Mouse (Mus musculus) kidney, postnatal 0 days (tissue): Measurements from ENCODE around the gene Cacna1c. TPM values are rescaled to one million over a fixed set of nuclear protein-coding genes. Genes with fewer than 3 reads are reported as not detected.

ENCODE experiments used
- ATAC-seq: fragments of 200-750 bp; cut with Nextera tagmentation; replicated peaks from 2 replicates; pipeline ENCODE4 v1.8.0; 2017; ENCODE audit warnings: low read depth, moderate number of reproducible peaks, moderate TSS enrichment, moderate library complexity; ENCODE audit not compliant: low FRiP score
- DNase-seq: peaks from one replicate; pipeline ENCODE4 v3.0.0-alpha.2; 2016; ENCODE audit warnings: low spot score
- H3K27ac ChIP-seq: fragments of 300-500 bp; sonication (generic); 2 replicates; pipeline ENCODE4 v1.5.1; 2014; ENCODE audit warnings: mild to moderate bottlenecking
- H3K27me3 ChIP-seq: fragments of 300-500 bp; sonication (generic); 2 replicates; pipeline ENCODE4 v1.6.1; 2014; ENCODE audit warnings: low read length, mixed read lengths; ENCODE audit not compliant: insufficient read depth
- H3K36me3 ChIP-seq: fragments of 300-500 bp; sonication (generic); 2 replicates; pipeline ENCODE4 v1.6.1; 2014; ENCODE audit warnings: low read length, mixed read lengths; ENCODE audit not compliant: insufficient read depth
- H3K4me1 ChIP-seq: fragments of 300-500 bp; sonication (generic); replicated peaks from 2 replicates; pipeline ENCODE4 v1.6.1; 2014; ENCODE audit warnings: antibody characterized with exemption, low read length, mixed read lengths; ENCODE audit not compliant: insufficient read depth
- H3K4me2 ChIP-seq: fragments of 300-500 bp; sonication (generic); 2 replicates; pipeline ENCODE4 v1.6.1; 2014; ENCODE audit warnings: mild to moderate bottlenecking, low read length, moderate library complexity, mixed read lengths
- H3K4me3 ChIP-seq: fragments of 300-500 bp; sonication (generic); replicated peaks from 2 replicates; pipeline ENCODE4 v1.5.1; 2014; ENCODE audit warnings: low read depth, low read length
- H3K9ac ChIP-seq: fragments of 300-500 bp; sonication (generic); 2 replicates; pipeline ENCODE4 v1.6.1; 2014; ENCODE audit warnings: low read depth, low read length
- H3K9me3 ChIP-seq: fragments of 300-500 bp; sonication (generic); replicated peaks from 2 replicates; pipeline ENCODE4 v1.6.1; 2016; ENCODE audit warnings: low read length, inconsistent platforms, mixed read lengths
- CTCF ChIP-seq: IDR thresholded peaks from 2 replicates; pipeline ENCODE4 v1.5.1; 2016; ENCODE audit warnings: antibody characterized with exemption, low read depth, mild to moderate bottlenecking, moderate library complexity
- WGBS: fragments of 180-500 bp; shearing (Covaris S2); extraction: QIAGEN DNeasy Blood & Tissue Kit; methylation state at CpG from one replicate; pipeline ENCODE4 v1.1.7; 2014; 5-methylcytosine and 5-hydroxymethylcytosine counted together
- polyA plus RNA-seq: library from polyadenylated mRNA; unstranded; fragments of >200 nt; fragmentation: Nextera tagmentation; extraction: Ambion mirVana; gene quantifications from 2 replicates; pipeline ENCODE4 v1.2.1, GENCODE M21; 2015

The Cacna1c gene
- polyA plus RNA-seq, 1 experiment from 2014 or later: 1.3 TPM

GRCm38 (mm10) chr6:118830851-118831250 is 365.4 kb downstream of the Cacna1c start:
- no peak overlapping the region for H3K9ac ChIP-seq
- DNase-seq (no peak), ATAC-seq (no peak)
- no peak overlapping the region for H3K4me2 ChIP-seq
- H3K27ac ChIP-seq: no peak overlapping the region
- TF ChIP-seq CTCF: no peak
- WGBS: 92% methylated on average over 5 of the region's 5 CpGs
- no peaks in the 10 kb centered on the region for H3K9me3 ChIP-seq
- no peaks in the 10 kb centered on the region for H3K27me3 ChIP-seq
- H3K36me3 ChIP-seq: no peaks in the 10 kb centered on the region
- H3K4me3 ChIP-seq: no peak overlapping the region
- H3K4me1 ChIP-seq: no peaks in the 10 kb centered on the region

GRCm38 (mm10) chr6:118828187-118828586 is 368.0 kb downstream of the Cacna1c start:
- no peaks in the 10 kb centered on the region for H3K9me3 ChIP-seq
- DNase-seq: peak; percentile 59
- ATAC-seq: no peak

GRCm38 (mm10) chr6:118827560-118827959 is 368.7 kb downstream of the Cacna1c start:
- TF ChIP-seq CTCF: no peak
- no peak overlapping the region for H3K4me3 ChIP-seq
- no peak overlapping the region for H3K4me2 ChIP-seq
- ATAC-seq: no peak
- 26% methylated on average over 8 of the region's 8 CpGs for WGBS
- 0 out of 2 replicates have a peak overlapping the region, but pooled peaks have one; percentile 19 for H3K27ac ChIP-seq
- no peaks in the 10 kb centered on the region for H3K36me3 ChIP-seq
- no peaks in the 10 kb centered on the region for H3K27me3 ChIP-seq
- DNase-seq: peak; percentile 38
- no peaks in the 10 kb centered on the region for H3K9me3 ChIP-seq
- H3K9ac ChIP-seq: no peak overlapping the region
- no peaks in the 10 kb centered on the region for H3K4me1 ChIP-seq

More at GRCm38 (mm10) chr6:118828187-118828586, 368.0 kb downstream of the Cacna1c start:
- 31% methylated on average over 4 of the region's 4 CpGs for WGBS
- Histone ChIP-seq H3K4me2 (no peak overlapping the region), H3K36me3 (no peaks in the 10 kb centered on the region), H3K4me3 (no peak overlapping the region), H3K4me1 (no peaks in the 10 kb centered on the region), H3K27me3 (no peaks in the 10 kb centered on the region), H3K27ac (0 out of 2 replicates have a peak overlapping the region, but pooled peaks have one; percentile 19), H3K9ac (no peak overlapping the region)
- no peak for TF ChIP-seq CTCF

GRCm38 (mm10) chr6:118825400-118825871 is 370.8 kb downstream of the Cacna1c start:
- Histone ChIP-seq H3K9me3 (no peaks in the 10 kb centered on the region), H3K4me2 (no peak overlapping the region), H3K27me3 (no peaks in the 10 kb centered on the region), H3K36me3 (no peaks in the 10 kb centered on the region), H3K4me3 (no peak overlapping the region), H3K27ac (no peak overlapping the region; the same call in 1 of the 2 replicates), H3K9ac (no peak overlapping the region), H3K4me1 (no peaks in the 10 kb centered on the region)
- TF ChIP-seq CTCF: no peak
- 54% methylated on average over 6 of the region's 6 CpGs for WGBS
- ATAC-seq: no peak
- peak; percentile 40 for DNase-seq

DNA sequence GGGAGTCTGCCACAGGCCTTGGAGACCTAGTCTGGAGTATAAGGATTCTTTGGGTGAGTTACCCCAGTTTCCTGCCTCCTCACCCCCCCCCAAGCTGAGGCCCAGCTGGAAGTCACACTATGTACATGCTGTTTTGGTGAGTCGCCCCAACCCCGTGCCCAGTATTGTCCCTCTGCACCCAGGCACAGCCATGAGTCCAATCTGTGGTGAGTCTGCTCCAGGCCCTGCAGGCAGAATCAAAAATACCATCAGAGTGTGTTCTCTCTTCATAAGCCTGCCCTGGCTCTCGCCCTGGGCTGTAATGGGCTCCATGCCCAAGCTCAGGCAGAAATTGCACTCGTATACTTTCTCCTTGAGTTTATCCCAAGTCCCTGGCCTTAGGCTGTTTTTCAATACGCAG is 374.7 kb downstream of the Cacna1c start:
- H3K27ac ChIP-seq: no peak overlapping the region
- WGBS: 85% methylated on average over 5 of the region's 5 CpGs
- no peaks in the 10 kb centered on the region for H3K27me3 ChIP-seq
- no peak overlapping the region for H3K4me2 ChIP-seq
- TF ChIP-seq CTCF: no peak
- no peak overlapping the region for H3K9ac ChIP-seq
- no peak for ATAC-seq
- no peak overlapping the region for H3K4me3 ChIP-seq
- H3K4me1 ChIP-seq: no peaks in the 10 kb centered on the region
- DNase-seq: no peak
- H3K36me3 ChIP-seq: no peaks in the 10 kb centered on the region
- no peaks in the 10 kb centered on the region for H3K9me3 ChIP-seq

- WGBS: 65% methylated on average over 7 of the region's 7 CpGs
- no peaks in the 10 kb centered on the region for H3K4me1 ChIP-seq
- TF ChIP-seq CTCF: no peak
These were observed 376.6 kb downstream of the Cacna1c start for GRCm38 (mm10) chr6:118819657-118820056.

More at GRCm38 (mm10) chr6:118819657-118820056, 376.6 kb downstream of the Cacna1c start:
- H3K4me2 ChIP-seq: no peak overlapping the region
- ATAC-seq: no peak
- H3K4me3 ChIP-seq: no peak overlapping the region
- H3K27me3 ChIP-seq: no peaks in the 10 kb centered on the region
- DNase-seq: no peak
- no peaks in the 10 kb centered on the region for H3K9me3 ChIP-seq
- H3K27ac ChIP-seq: no peak overlapping the region
- H3K36me3 ChIP-seq: no peaks in the 10 kb centered on the region
- no peak overlapping the region for H3K9ac ChIP-seq
